Mouse (Mus musculus) limb, embryonic 12.5 days (tissue): ENCODE data around the gene Rnf43. TPM values are rescaled to one million over a fixed set of nuclear protein-coding genes. Genes with fewer than 3 reads are reported as not detected.

Experiments used
- ATAC-seq: fragments of 200-750 bp; cut with Nextera tagmentation; 2 replicates; pipeline ENCODE4 v1.8.0; 2017; ENCODE audit warnings: low read depth, moderate TSS enrichment; ENCODE audit not compliant: insufficient number of reproducible peaks, insufficient read depth, low FRiP score, low TSS enrichment
- H3K27ac ChIP-seq: fragments of 300-500 bp; sonication (generic); 2 replicates; pipeline ENCODE4 v1.5.1; 2016; ENCODE audit warnings: mild to moderate bottlenecking, moderate library complexity
- H3K27me3 ChIP-seq: fragments of 300-500 bp; sonication (generic); 2 replicates; pipeline ENCODE4 v1.6.1; 2016; ENCODE audit warnings: mild to moderate bottlenecking, moderate library complexity
- H3K36me3 ChIP-seq: fragments of 300-500 bp; sonication (generic); 2 replicates; pipeline ENCODE4 v1.6.1; 2016; ENCODE audit warnings: mild to moderate bottlenecking, moderate library complexity
- H3K4me1 ChIP-seq: fragments of 300-500 bp; sonication (generic); replicated peaks from 2 replicates; pipeline ENCODE4 v1.6.1; 2016
- H3K4me2 ChIP-seq: fragments of 300-500 bp; sonication (generic); 2 replicates; pipeline ENCODE4 v1.6.1; 2016; ENCODE audit warnings: mild to moderate bottlenecking, moderate library complexity
- H3K4me3 ChIP-seq: fragments of 300-500 bp; sonication (generic); replicated peaks from 2 replicates; pipeline ENCODE4 v1.5.1; 2016; ENCODE audit warnings: mild to moderate bottlenecking
- H3K9ac ChIP-seq: fragments of 300-500 bp; sonication (generic); replicated peaks from 2 replicates; pipeline ENCODE4 v1.6.1; 2016; ENCODE audit warnings: mild to moderate bottlenecking, moderate library complexity
- H3K9me3 ChIP-seq: fragments of 300-500 bp; sonication (generic); 2 replicates; pipeline ENCODE4 v1.6.1; 2016; ENCODE audit warnings: mild to moderate bottlenecking, moderate library complexity
- WGBS: fragments of 180-500 bp; shearing (Covaris S2); methylation state at CpG from one replicate; pipeline ENCODE4 v1.1.7; 2016; 5-methylcytosine and 5-hydroxymethylcytosine counted together
- polyA plus RNA-seq: library from polyadenylated mRNA; unstranded; fragments of >200 nt; fragmentation: Nextera tagmentation; extraction: Ambion mirVana; gene quantifications from 2 replicates; pipeline ENCODE4 v1.2.1, GENCODE M21; 2016

Rnf43 gene
- polyA plus RNA-seq, 1 experiment from 2014 or later = 2.8 TPM

- Histone ChIP-seq H3K27ac (no peak within 1 kb of the TSS), H3K4me3 (peak within 1 kb of the TSS; percentile 21), H3K9me3 (no peaks in the 10 kb centered on the region), H3K27me3 (peaks cover 64% of the 10 kb centered on the region), H3K4me2 (peak within 1 kb of the TSS; percentile 42), H3K9ac (no peak within 1 kb of the TSS), H3K36me3 (no peaks in the 10 kb centered on the region), H3K4me1 (peaks cover 22% of the 10 kb centered on the region)
- WGBS = 10% methylated on average over 23 of the region's 23 CpGs
- ATAC-seq = no peak
Observed at GRCm38 (mm10) chr11:87760301-87761081, 98.0 kb downstream of the Rnf43 start, which contains the start of gene Tspoap1. Gene Tspoap1 (plus strand): TSS chr11:87760541.

GRCm38 (mm10) chr11:87761181-87761721, 98.7 kb downstream of the Rnf43 start:
- peaks cover 22% of the 10 kb centered on the region for H3K4me1 ChIP-seq
- no peak overlapping the region for H3K27ac ChIP-seq
- no peak for ATAC-seq
- H3K9me3 ChIP-seq = no peaks in the 10 kb centered on the region
- H3K4me2 ChIP-seq = no peak overlapping the region
- peaks cover 71% of the 10 kb centered on the region for H3K27me3 ChIP-seq
- H3K4me3 ChIP-seq = no peak overlapping the region
- H3K36me3 ChIP-seq = no peaks in the 10 kb centered on the region
- H3K9ac ChIP-seq = no peak overlapping the region
- 65% methylated on average over 11 of the region's 11 CpGs for WGBS

DNA sequence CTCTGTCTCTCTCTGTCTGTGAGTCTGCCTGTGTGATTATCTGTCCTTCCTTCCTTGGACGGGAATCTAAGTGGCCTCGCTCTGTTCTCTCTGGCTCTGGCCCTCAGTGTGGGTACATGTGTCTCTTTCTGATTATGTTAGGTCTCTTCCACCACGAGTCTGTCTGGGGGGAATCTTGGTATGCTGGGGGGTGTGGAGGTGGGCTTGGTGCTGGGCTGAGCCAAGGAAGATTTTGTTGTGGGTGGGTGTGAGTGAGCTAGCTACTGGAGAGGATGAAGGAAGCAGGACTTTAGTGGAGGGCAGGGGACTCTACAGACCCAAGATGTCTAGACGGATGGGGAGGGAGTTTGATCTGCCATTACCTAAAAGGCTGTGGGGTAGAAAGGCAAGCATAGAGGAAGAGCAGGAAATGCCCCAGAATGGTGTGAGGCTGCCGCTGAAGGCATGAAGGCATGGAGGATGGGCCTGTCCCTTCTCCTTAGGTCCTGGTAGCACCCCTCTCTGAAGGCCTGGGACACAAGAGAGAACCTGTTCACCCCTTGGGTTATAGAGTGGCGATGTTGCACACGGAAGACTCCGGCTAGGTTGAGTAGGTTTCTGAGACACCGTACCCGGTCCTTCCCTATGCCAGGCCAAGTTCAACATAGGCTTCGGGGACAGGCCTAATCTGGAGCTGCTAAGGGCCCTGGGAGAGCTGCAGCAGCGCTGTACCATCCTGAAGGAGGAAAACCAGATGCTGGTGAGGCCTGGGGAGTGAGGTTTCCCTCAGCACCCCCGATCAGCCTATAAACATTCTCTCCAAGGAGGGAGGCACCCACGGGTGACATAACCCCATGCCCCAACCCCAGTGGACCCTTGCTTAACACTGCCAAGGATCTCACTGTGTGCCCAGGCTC, 99.5 kb downstream of the Rnf43 start:
- H3K36me3 ChIP-seq = no peaks in the 10 kb centered on the region
- WGBS = 74% methylated on average over 14 of the region's 14 CpGs
- no peak overlapping the region for H3K27ac ChIP-seq
- H3K9me3 ChIP-seq = no peaks in the 10 kb centered on the region
- H3K4me2 ChIP-seq = no peak overlapping the region
- H3K4me3 ChIP-seq = no peak overlapping the region
- H3K9ac ChIP-seq = no peak overlapping the region
- peaks cover 79% of the 10 kb centered on the region for H3K27me3 ChIP-seq
- ATAC-seq = no peak
- H3K4me1 ChIP-seq = peaks cover 22% of the 10 kb centered on the region

GRCm38 (mm10) chr11:87762702-87763385, 100.3 kb downstream of the Rnf43 start:
- H3K4me3 ChIP-seq = peak overlapping the region; percentile 55; the same call in 1 of the 2 replicates
- H3K9me3 ChIP-seq = no peaks in the 10 kb centered on the region
- H3K9ac ChIP-seq = no peak overlapping the region
- no peak for ATAC-seq
- H3K4me1 ChIP-seq = peaks cover 22% of the 10 kb centered on the region
- H3K27ac ChIP-seq = no peak overlapping the region
- peak overlapping the region; percentile 98 for H3K4me2 ChIP-seq
- 39% methylated on average over 12 of the region's 12 CpGs for WGBS
- H3K27me3 ChIP-seq = peaks cover 87% of the 10 kb centered on the region
- H3K36me3 ChIP-seq = no peaks in the 10 kb centered on the region

DNA sequence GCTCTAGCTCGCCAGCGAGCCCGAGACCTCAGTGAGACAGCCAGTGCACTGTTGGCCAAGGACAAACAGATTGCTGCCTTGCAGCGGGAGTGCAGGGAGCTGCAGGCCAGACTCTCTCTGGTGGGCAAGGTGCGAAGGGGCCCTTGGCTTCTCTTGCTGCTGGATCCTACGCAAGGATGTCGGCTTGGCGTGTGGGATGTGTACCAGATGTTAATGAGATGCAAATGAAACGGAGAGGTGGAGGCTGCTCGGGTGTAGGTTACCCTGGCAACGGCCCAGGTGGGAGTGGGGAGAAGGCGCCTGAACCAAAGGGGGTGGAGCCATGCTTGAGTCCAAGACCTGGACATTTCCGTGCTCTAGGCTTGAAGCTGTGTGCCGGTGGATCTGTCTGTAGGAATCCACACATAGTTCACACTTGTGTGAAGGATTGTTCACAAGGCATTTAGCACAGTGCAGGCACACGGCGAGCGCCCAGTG, 101.0 kb downstream of the Rnf43 start:
- Histone ChIP-seq H3K27ac (no peak overlapping the region), H3K36me3 (no peaks in the 10 kb centered on the region), H3K4me2 (peak overlapping the region; percentile 98), H3K4me1 (peaks cover 22% of the 10 kb centered on the region), H3K9me3 (no peaks in the 10 kb centered on the region), H3K9ac (peak overlapping the region; percentile 62; the same call in 1 of the 2 replicates), H3K4me3 (peak overlapping the region; percentile 55), H3K27me3 (peaks cover 94% of the 10 kb centered on the region)
- WGBS = 3% methylated on average over 17 of the region's 17 CpGs
- ATAC-seq = 0 out of 2 replicates have a peak, but pooled peaks have one; percentile 6

GRCm38 (mm10) chr11:87763988-87764876, 101.7 kb downstream of the Rnf43 start:
- peak overlapping the region; percentile 98 for H3K4me2 ChIP-seq
- H3K4me1 ChIP-seq = peaks cover 22% of the 10 kb centered on the region
- WGBS = under 1% methylated on average over 65 of the region's 65 CpGs
- H3K36me3 ChIP-seq = no peaks in the 10 kb centered on the region
- no peak overlapping the region for H3K27ac ChIP-seq
- peak overlapping the region; percentile 55 for H3K4me3 ChIP-seq
- peaks cover 92% of the 10 kb centered on the region for H3K27me3 ChIP-seq
- H3K9ac ChIP-seq = peak overlapping the region; percentile 62
- ATAC-seq = 0 out of 2 replicates have a peak, but pooled peaks have one; percentile 34
- H3K9me3 ChIP-seq = no peaks in the 10 kb centered on the region

DNA sequence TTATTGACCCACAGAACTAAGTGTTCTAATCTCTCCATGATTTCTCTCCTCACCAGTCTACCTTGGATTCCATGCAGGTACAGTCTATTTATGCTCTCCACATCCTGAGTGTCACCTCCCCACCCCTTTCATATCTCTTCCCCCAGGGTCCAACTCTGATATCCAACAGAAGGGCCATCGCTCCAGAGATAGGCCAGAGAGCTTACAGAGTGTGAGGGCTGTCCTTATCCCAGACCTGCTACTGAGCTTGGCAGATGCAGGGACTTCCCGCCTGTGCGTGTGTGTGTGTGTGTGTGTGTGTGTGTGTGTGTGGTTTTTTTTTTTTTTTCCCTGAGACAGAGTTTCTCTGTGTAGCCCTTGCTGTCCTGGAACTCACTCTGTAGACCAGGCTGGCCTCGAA, 106.2 kb downstream of the Rnf43 start:
- H3K9ac ChIP-seq = no peak overlapping the region
- H3K9me3 ChIP-seq = no peaks in the 10 kb centered on the region
- peaks cover 11% of the 10 kb centered on the region for H3K4me1 ChIP-seq
- no peak overlapping the region for H3K4me2 ChIP-seq
- 89% methylated on average over 4 of the region's 4 CpGs for WGBS
- H3K36me3 ChIP-seq = no peaks in the 10 kb centered on the region
- no peak overlapping the region for H3K4me3 ChIP-seq
- no peak overlapping the region for H3K27ac ChIP-seq
- peaks cover 48% of the 10 kb centered on the region for H3K27me3 ChIP-seq
- ATAC-seq = no peak

DNA sequence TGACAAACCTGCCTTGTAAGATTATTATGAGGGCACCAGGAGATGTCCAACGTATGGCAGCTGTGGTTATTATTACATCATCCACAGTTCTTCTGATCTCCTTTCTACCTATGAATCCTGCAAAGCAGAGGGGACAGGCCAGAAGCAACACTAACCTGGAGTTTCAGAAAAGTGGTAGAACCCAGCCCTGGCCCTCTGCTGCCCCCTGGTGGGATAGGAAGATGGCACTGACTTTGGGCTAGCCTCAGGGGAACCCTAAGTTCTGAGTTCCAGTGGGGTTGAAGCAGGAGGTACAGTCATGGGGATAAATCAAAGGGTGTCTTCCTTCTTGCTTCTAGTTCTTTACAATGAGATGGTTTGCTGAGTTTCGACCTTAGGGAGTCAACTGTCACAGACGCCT, 108.5 kb downstream of the Rnf43 start:
- ATAC-seq = no peak
- Histone ChIP-seq H3K27ac (no peak overlapping the region), H3K4me3 (no peak overlapping the region), H3K9me3 (no peaks in the 10 kb centered on the region), H3K4me1 (no peaks in the 10 kb centered on the region), H3K27me3 (peaks cover 26% of the 10 kb centered on the region), H3K4me2 (no peak overlapping the region), H3K9ac (no peak overlapping the region), H3K36me3 (no peaks in the 10 kb centered on the region)
- WGBS = 63% methylated on average over 3 of the region's 3 CpGs

DNA sequence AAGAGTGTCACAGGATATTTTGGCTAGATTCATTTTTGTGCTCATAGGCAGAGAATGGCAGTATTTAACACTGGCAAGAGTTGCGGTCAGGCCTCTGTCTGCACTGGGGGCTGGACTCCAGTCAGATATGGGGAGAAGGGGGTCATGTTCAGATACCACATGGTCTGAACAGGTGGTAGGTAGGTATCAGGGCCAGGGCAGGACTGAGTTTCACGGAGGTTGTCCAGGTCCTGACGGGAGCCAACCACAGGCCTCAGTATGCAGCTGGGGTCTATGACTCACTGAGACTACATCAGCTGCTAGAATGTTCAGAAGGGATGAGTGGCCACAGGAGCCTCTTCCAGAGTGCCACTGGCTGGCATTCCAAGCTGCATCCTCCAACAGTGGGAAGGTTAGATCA, 109.8 kb downstream of the Rnf43 start:
- H3K4me3 ChIP-seq = no peak overlapping the region
- 85% methylated on average over 3 of the region's 3 CpGs for WGBS
- H3K4me2 ChIP-seq = no peak overlapping the region
- H3K4me1 ChIP-seq = no peaks in the 10 kb centered on the region
- H3K9me3 ChIP-seq = no peaks in the 10 kb centered on the region
- no peak for ATAC-seq
- no peaks in the 10 kb centered on the region for H3K36me3 ChIP-seq
- no peak overlapping the region for H3K9ac ChIP-seq
- H3K27ac ChIP-seq = no peak overlapping the region
- peaks cover 16% of the 10 kb centered on the region; the same call in 1 of the 2 replicates for H3K27me3 ChIP-seq
